Comparison of ENCODE assay signal across 9 mouse cellular contexts in genomic region chr1:77102421-77103133, GRCm38 (mm10).
DNase-seq lines count a peak whose midpoint lies in the region; ATAC-seq lines count a peak whose summit lies in the region.
"Had no signal": no experiment of that assay in that cellular context is flagged by ENCODE, and none has a peak within 500 bp of the region (broad histone marks: within the 10 kb centered on the region; RNA-seq: fewer than 3 reads in every experiment).

No protein-coding gene starts in this region.

- no peaks in the 10 kb centered on the region for H3K9me3 ChIP-seq in limb, embryonic 13.5 days
- no peaks in the 10 kb centered on the region for H3K9me3 ChIP-seq in limb, embryonic 10.5 days (replicated peaks)
- H3K9me3 ChIP-seq in forebrain, embryonic 13.5 days (replicated peaks): no peaks in the 10 kb centered on the region
- no peaks in the 10 kb centered on the region for H3K9me3 ChIP-seq in limb, embryonic 15.5 days
- H3K9me3 ChIP-seq: lung, embryonic 15.5 days had no signal

- WGBS in limb, embryonic 13.5 days: 42% methylated on average over 13 of the region's 13 CpGs
- WGBS in limb, embryonic 10.5 days: 55% methylated on average over 13 of the region's 13 CpGs
- 18% methylated on average over 13 of the region's 13 CpGs for WGBS in forebrain, embryonic 13.5 days
- WGBS in limb, embryonic 15.5 days: 49% methylated on average over 13 of the region's 13 CpGs

- no peaks in the 10 kb centered on the region for H3K36me3 ChIP-seq in limb, embryonic 13.5 days
- H3K36me3 ChIP-seq in limb, embryonic 10.5 days: no peaks in the 10 kb centered on the region
- no peaks in the 10 kb centered on the region for H3K36me3 ChIP-seq in forebrain, embryonic 13.5 days (ENCODE audit: poor library complexity, severe bottlenecking)
- H3K36me3 ChIP-seq in limb, embryonic 15.5 days: no peaks in the 10 kb centered on the region
- H3K36me3 ChIP-seq: lung, embryonic 15.5 days had no signal

- no peak overlapping the region for H3K9ac ChIP-seq in limb, embryonic 13.5 days
- H3K9ac ChIP-seq in forebrain, embryonic 13.5 days: no peak overlapping the region
- no peak overlapping the region for H3K9ac ChIP-seq in limb, embryonic 15.5 days
- H3K9ac ChIP-seq: lung, embryonic 15.5 days had no signal

- peak overlapping the region; percentile 9; the same call in 1 of the 2 replicates for H3K4me2 ChIP-seq in limb, embryonic 13.5 days (replicated peaks)
- H3K4me2 ChIP-seq in forebrain, embryonic 13.5 days: peak overlapping the region; percentile 37
- 0 out of 2 replicates have a peak overlapping the region, but pooled peaks have one; percentile 6 for H3K4me2 ChIP-seq in limb, embryonic 15.5 days
- H3K4me2 ChIP-seq: lung, embryonic 15.5 days had no signal

- ATAC-seq in limb, embryonic 13.5 days (ENCODE audit: low FRiP score, low read depth): no peak
- peak; percentile 76 for ATAC-seq in forebrain, embryonic 13.5 days
- ATAC-seq in limb, embryonic 15.5 days (ENCODE audit: insufficient number of reproducible peaks, low FRiP score, low TSS enrichment, low read depth): no peak
- ATAC-seq in erythroid progenitor cell, adult 5-6 weeks (replicated peaks; ENCODE audit: low FRiP score, poor library complexity, severe bottlenecking): no peak

- no peak for DNase-seq in limb, embryonic 10.5 days (ENCODE audit: low spot score)
- peak; percentile 43 to 58 for DNase-seq in cerebellum, postnatal 14 days
- DNase-seq in frontal cortex, adult 2 months (ENCODE audit: extremely low spot score in 1 of 2, low spot score in 1 of 2): no peak
- no peak for DNase-seq in adrenal gland, adult 2 months

- H3K27me3 ChIP-seq in limb, embryonic 13.5 days: no peaks in the 10 kb centered on the region
- peaks cover 6% of the 10 kb centered on the region; the same call in 1 of the 2 replicates for H3K27me3 ChIP-seq in limb, embryonic 10.5 days (ENCODE audit: low read depth, poor library complexity, severe bottlenecking)
- no peaks in the 10 kb centered on the region for H3K27me3 ChIP-seq in forebrain, embryonic 13.5 days
- H3K27me3 ChIP-seq in limb, embryonic 15.5 days: no peaks in the 10 kb centered on the region; the same call in 1 of the 2 replicates
- H3K27me3 ChIP-seq: lung, embryonic 15.5 days had no signal

- H3K4me3 ChIP-seq in limb, embryonic 13.5 days: no peak overlapping the region
- H3K4me3 ChIP-seq in limb, embryonic 10.5 days: no peak overlapping the region
- H3K4me3 ChIP-seq in forebrain, embryonic 13.5 days: 0 out of 2 replicates have a peak overlapping the region, but pooled peaks have one; percentile 1
- H3K4me3 ChIP-seq in limb, embryonic 15.5 days: no peak overlapping the region
- H3K4me3 ChIP-seq: lung, embryonic 15.5 days had no signal

- no peak overlapping the region for H3K27ac ChIP-seq in limb, embryonic 13.5 days
- H3K27ac ChIP-seq in limb, embryonic 10.5 days: no peak overlapping the region
- peak overlapping the region; percentile 52; the same call in 1 of the 2 replicates for H3K27ac ChIP-seq in forebrain, embryonic 13.5 days
- no peak overlapping the region for H3K27ac ChIP-seq in limb, embryonic 15.5 days
- H3K27ac ChIP-seq: lung, embryonic 15.5 days had no signal

- peaks cover 21% of the 10 kb centered on the region for H3K4me1 ChIP-seq in limb, embryonic 13.5 days
- H3K4me1 ChIP-seq in limb, embryonic 10.5 days: peaks cover 15% of the 10 kb centered on the region
- H3K4me1 ChIP-seq in forebrain, embryonic 13.5 days: peaks cover 23% of the 10 kb centered on the region
- H3K4me1 ChIP-seq in limb, embryonic 15.5 days: peaks cover 9% of the 10 kb centered on the region
- H3K4me1 ChIP-seq: lung, embryonic 15.5 days had no signal

Comparison
In these comparisons a context has a peak if more than half of its experiments do, and no peak if none do; other contexts are left out.
1. DNase-seq: peak in cerebellum, postnatal 14 days (2 of 2); none in limb, embryonic 10.5 days (single experiment), frontal cortex, adult 2 months (0 of 2) and adrenal gland, adult 2 months (single experiment).
2. Peak in every context shown above with its lines, with median percentiles within 50 percentile points of each other: H3K4me2 ChIP-seq.